Mouse (Mus musculus) retina, embryonic 14.5 days (tissue): ENCODE data around the gene H2afx.

Experiments
- DNase-seq: peaks from one replicate; pipeline ENCODE4 v3.0.0-alpha.2; 2015; ENCODE audit warnings: low spot score

H2afx gene

DNA sequence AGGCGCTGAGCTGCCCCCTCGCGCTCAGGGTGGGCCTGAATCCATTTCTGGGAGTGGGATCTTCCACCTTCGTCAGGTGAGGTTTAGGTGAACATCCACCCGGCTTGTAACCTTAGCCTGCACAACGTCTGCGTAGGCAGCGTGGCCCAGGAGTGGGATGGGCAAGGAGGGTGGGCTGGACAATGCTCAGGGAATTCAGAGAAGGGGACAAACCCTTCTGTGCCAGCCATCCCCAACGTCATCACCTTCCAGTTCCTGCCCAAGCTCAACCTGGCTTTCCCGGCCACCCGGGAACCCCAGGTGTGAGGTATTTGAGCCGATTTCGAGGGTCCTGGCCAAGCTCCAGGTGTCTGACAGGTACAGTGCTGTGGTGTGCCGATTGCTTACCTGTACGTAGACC lies 45.4 kb downstream of the H2afx start:
- peak; percentile 17 for DNase-seq

DNA sequence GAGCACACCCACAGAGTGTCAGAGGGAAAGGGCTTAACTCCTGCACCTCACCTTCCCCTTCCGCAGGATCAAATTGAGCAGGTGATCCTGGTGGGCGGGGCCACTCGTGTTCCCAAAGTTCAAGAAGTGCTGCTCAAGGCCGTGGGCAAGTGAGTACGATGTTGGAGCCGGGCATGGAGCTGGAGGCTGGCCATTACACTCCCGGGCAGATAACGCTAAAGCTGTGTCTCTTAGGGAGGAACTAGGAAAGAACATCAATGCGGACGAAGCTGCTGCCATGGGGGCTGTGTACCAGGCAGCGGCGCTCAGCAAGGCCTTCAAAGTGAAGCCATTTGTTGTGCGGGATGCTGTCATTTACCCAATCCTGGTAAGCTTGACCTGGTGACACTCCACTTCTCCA lies 50.1 kb downstream of the H2afx start:
- no peak for DNase-seq
